Mouse (Mus musculus): Measurements from ENCODE around the gene Map3k11. TPM values are rescaled to one million over a fixed set of nuclear protein-coding genes. Genes with fewer than 3 reads are reported as not detected.

Gene Map3k11
- polyA plus RNA-seq, 1 experiment from 2014 or later, result 14.4 TPM

GRCm38 (mm10) chr19:5716955-5717354 is 28.4 kb downstream of the Map3k11 start:
- Histone ChIP-seq H3K4me2 (no peak overlapping the region), H3K4me1 (replicated peaks) (peaks cover 26% of the 10 kb centered on the region), H3K27ac (0 out of 2 replicates have a peak overlapping the region, but pooled peaks have one; percentile 19), H3K9me3 (no peaks in the 10 kb centered on the region), H3K4me3 (no peak overlapping the region), H3K9ac (peak overlapping the region; percentile 56; the same call in 1 of the 2 replicates), H3K27me3 (no peaks in the 10 kb centered on the region), H3K36me3 (peaks cover 70% of the 10 kb centered on the region)
- 56% methylated on average over 10 of the region's 10 CpGs for WGBS
- ATAC-seq (ENCODE audit: low FRiP score), result no peak

- Histone ChIP-seq H3K9ac (0 out of 2 replicates have a peak overlapping the region, but pooled peaks have one; percentile 24), H3K36me3 (peaks cover 80% of the 10 kb centered on the region), H3K9me3 (no peaks in the 10 kb centered on the region), H3K27me3 (no peaks in the 10 kb centered on the region), H3K4me3 (no peak overlapping the region), H3K4me1 (replicated peaks) (peaks cover 32% of the 10 kb centered on the region), H3K4me2 (no peak overlapping the region), H3K27ac (no peak overlapping the region)
- WGBS, result 93% methylated on average over 6 of the region's 6 CpGs
- no peak for ATAC-seq (ENCODE audit: low FRiP score)
Measured at GRCm38 (mm10) chr19:5721233-5721632, 32.7 kb downstream of the Map3k11 start.

GRCm38 (mm10) chr19:5722848-5723425 is 34.4 kb downstream of the Map3k11 start:
- Histone ChIP-seq H3K27me3 (no peaks in the 10 kb centered on the region), H3K36me3 (peaks cover 74% of the 10 kb centered on the region), H3K27ac (no peak overlapping the region), H3K4me1 (replicated peaks) (peaks cover 37% of the 10 kb centered on the region), H3K4me3 (no peak overlapping the region), H3K4me2 (no peak overlapping the region), H3K9ac (no peak overlapping the region; the same call in 1 of the 2 replicates), H3K9me3 (no peaks in the 10 kb centered on the region)
- WGBS, result 91% methylated on average over 7 of the region's 7 CpGs
- no peak for ATAC-seq (ENCODE audit: low FRiP score)

GRCm38 (mm10) chr19:5723934-5724548 is 35.5 kb downstream of the Map3k11 start:
- H3K9ac ChIP-seq, result peak overlapping the region; percentile 100; the same call in 1 of the 2 replicates
- H3K36me3 ChIP-seq, result peaks cover 66% of the 10 kb centered on the region
- peaks cover 46% of the 10 kb centered on the region for H3K4me1 ChIP-seq (replicated peaks)
- ATAC-seq (ENCODE audit: low FRiP score), result no peak
- no peak overlapping the region for H3K4me3 ChIP-seq
- 72% methylated on average over 4 of the region's 4 CpGs for WGBS
- no peaks in the 10 kb centered on the region for H3K27me3 ChIP-seq
- H3K9me3 ChIP-seq, result no peaks in the 10 kb centered on the region
- H3K27ac ChIP-seq, result no peak overlapping the region
- H3K4me2 ChIP-seq, result peak overlapping the region; percentile 99; the same call in 1 of the 2 replicates

GRCm38 (mm10) chr19:5724549-5724941 is 36.0 kb downstream of the Map3k11 start:
- Histone ChIP-seq H3K4me2 (peak overlapping the region; percentile 99), H3K36me3 (peaks cover 61% of the 10 kb centered on the region), H3K4me1 (replicated peaks) (peaks cover 46% of the 10 kb centered on the region), H3K27ac (no peak overlapping the region), H3K9me3 (no peaks in the 10 kb centered on the region), H3K27me3 (no peaks in the 10 kb centered on the region), H3K4me3 (peak overlapping the region; percentile 96; the same call in 1 of the 2 replicates), H3K9ac (peak overlapping the region; percentile 100)
- no peak for ATAC-seq (ENCODE audit: low FRiP score)
- 67% methylated on average over 7 of the region's 7 CpGs for WGBS

- Histone ChIP-seq H3K4me2 (peak overlapping the region; percentile 99), H3K27me3 (no peaks in the 10 kb centered on the region), H3K27ac (no peak overlapping the region), H3K9ac (peak overlapping the region; percentile 100), H3K4me3 (peak overlapping the region; percentile 96), H3K9me3 (no peaks in the 10 kb centered on the region), H3K4me1 (replicated peaks) (peaks cover 52% of the 10 kb centered on the region), H3K36me3 (peaks cover 55% of the 10 kb centered on the region)
- ATAC-seq (ENCODE audit: low FRiP score), result no peak
- WGBS, result 77% methylated on average over 12 of the region's 12 CpGs
Measured at GRCm38 (mm10) chr19:5725029-5725707, 36.6 kb downstream of the Map3k11 start.

GRCm38 (mm10) chr19:5725767-5726515 is 37.4 kb downstream of the Map3k11 start, which contains the start of gene Ehbp1l1:
Gene Ehbp1l1 (minus strand): TSS chr19:5726317.
- 17% methylated on average over 45 of the region's 49 CpGs for WGBS
- peak within 1 kb of the TSS; percentile 100 for H3K9ac ChIP-seq
- peak within 1 kb of the TSS; percentile 99 for H3K4me2 ChIP-seq
- ATAC-seq (ENCODE audit: low FRiP score), result no peak
- peaks cover 47% of the 10 kb centered on the region for H3K36me3 ChIP-seq
- peak within 1 kb of the TSS; percentile 96 for H3K4me3 ChIP-seq
- H3K4me1 ChIP-seq (replicated peaks), result peaks cover 60% of the 10 kb centered on the region
- no peaks in the 10 kb centered on the region for H3K9me3 ChIP-seq
- 0 out of 2 replicates have a peak within 1 kb of the TSS, but pooled peaks have one; percentile 44 for H3K27ac ChIP-seq
- no peaks in the 10 kb centered on the region for H3K27me3 ChIP-seq

- H3K4me1 ChIP-seq (replicated peaks), result peaks cover 67% of the 10 kb centered on the region
- peak overlapping the region; percentile 44; the same call in 1 of the 2 replicates for H3K27ac ChIP-seq
- H3K4me3 ChIP-seq, result peak overlapping the region; percentile 96
- 82% methylated on average over 15 of the region's 15 CpGs for WGBS
- ATAC-seq (ENCODE audit: low FRiP score), result no peak
- H3K9me3 ChIP-seq, result no peaks in the 10 kb centered on the region
- H3K9ac ChIP-seq, result peak overlapping the region; percentile 100
- peaks cover 36% of the 10 kb centered on the region for H3K36me3 ChIP-seq
- no peaks in the 10 kb centered on the region for H3K27me3 ChIP-seq
- H3K4me2 ChIP-seq, result peak overlapping the region; percentile 99
Measured at GRCm38 (mm10) chr19:5726961-5727578, 38.5 kb downstream of the Map3k11 start.

GRCm38 (mm10) chr19:5727701-5728100 is 39.2 kb downstream of the Map3k11 start:
- Histone ChIP-seq H3K27ac (peak overlapping the region; percentile 98), H3K9me3 (no peaks in the 10 kb centered on the region), H3K4me2 (peak overlapping the region; percentile 99), H3K4me1 (replicated peaks) (peaks cover 67% of the 10 kb centered on the region), H3K4me3 (peak overlapping the region; percentile 96), H3K27me3 (no peaks in the 10 kb centered on the region), H3K36me3 (peaks cover 30% of the 10 kb centered on the region), H3K9ac (peak overlapping the region; percentile 100)
- 3% methylated on average over 14 of the region's 14 CpGs for WGBS
- ATAC-seq (ENCODE audit: low FRiP score), result no peak

- Histone ChIP-seq H3K27ac (peak overlapping the region; percentile 98), H3K4me3 (peak overlapping the region; percentile 96), H3K9me3 (no peaks in the 10 kb centered on the region), H3K9ac (peak overlapping the region; percentile 100), H3K27me3 (no peaks in the 10 kb centered on the region; the same call in 1 of the 2 replicates), H3K4me1 (replicated peaks) (peaks cover 67% of the 10 kb centered on the region), H3K4me2 (peak overlapping the region; percentile 99), H3K36me3 (peaks cover 22% of the 10 kb centered on the region)
- WGBS, result 7% methylated on average over 37 of the region's 37 CpGs
- ATAC-seq (ENCODE audit: low FRiP score), result peak; percentile 23
Measured at GRCm38 (mm10) chr19:5728631-5729443, 40.3 kb downstream of the Map3k11 start.

GRCm38 (mm10) chr19:5729444-5729815 is 40.9 kb downstream of the Map3k11 start, which contains the start of gene Fam89b:
Gene Fam89b (minus strand): TSS chr19:5729653.
- Histone ChIP-seq H3K9me3 (no peaks in the 10 kb centered on the region), H3K36me3 (peaks cover 17% of the 10 kb centered on the region), H3K27me3 (peaks cover 5% of the 10 kb centered on the region), H3K4me1 (replicated peaks) (peaks cover 65% of the 10 kb centered on the region), H3K4me2 (peak within 1 kb of the TSS; percentile 99), H3K27ac (peak within 1 kb of the TSS; percentile 98), H3K4me3 (peak within 1 kb of the TSS; percentile 96), H3K9ac (peak within 1 kb of the TSS; percentile 100)
- ATAC-seq (ENCODE audit: low FRiP score), result peak; percentile 75
- under 1% methylated on average over 37 of the region's 37 CpGs for WGBS

All from hindbrain, embryonic 13.5 days (tissue).